Mouse (Mus musculus) layer of hippocampus, adult 9-11 months (tissue): ENCODE measurements around the gene Gdf9.

Experiments
- DNase-seq: peaks from one replicate; pipeline ENCODE4 v3.0.0; 2022

The Gdf9 gene

GRCm38 (mm10) chr11:53446183-53446582, 15.4 kb downstream of the Gdf9 start:
- DNase-seq = no peak

DNA sequence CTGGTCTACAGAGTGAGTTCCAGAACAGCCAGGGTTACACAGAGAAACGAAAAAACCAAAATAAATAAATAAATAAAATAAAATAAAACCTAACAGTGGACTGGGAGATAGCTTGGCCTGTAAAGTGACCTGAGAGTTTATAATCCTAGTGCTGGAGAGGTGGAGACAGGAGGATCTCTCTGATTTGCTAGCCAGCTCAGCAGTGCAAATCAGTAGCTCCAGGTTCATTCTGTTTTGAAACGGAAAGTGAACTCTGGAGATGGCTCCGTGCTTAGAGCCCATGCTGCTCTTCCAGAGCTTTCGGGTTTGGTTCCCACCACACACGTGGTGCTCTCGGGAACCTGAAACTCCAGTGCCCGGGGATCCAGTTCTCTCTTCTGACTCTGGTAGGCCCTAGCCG, 17.2 kb downstream of the Gdf9 start:
- no peak for DNase-seq

GRCm38 (mm10) chr11:53448529-53448928, 17.7 kb downstream of the Gdf9 start:
- DNase-seq = no peak

DNA sequence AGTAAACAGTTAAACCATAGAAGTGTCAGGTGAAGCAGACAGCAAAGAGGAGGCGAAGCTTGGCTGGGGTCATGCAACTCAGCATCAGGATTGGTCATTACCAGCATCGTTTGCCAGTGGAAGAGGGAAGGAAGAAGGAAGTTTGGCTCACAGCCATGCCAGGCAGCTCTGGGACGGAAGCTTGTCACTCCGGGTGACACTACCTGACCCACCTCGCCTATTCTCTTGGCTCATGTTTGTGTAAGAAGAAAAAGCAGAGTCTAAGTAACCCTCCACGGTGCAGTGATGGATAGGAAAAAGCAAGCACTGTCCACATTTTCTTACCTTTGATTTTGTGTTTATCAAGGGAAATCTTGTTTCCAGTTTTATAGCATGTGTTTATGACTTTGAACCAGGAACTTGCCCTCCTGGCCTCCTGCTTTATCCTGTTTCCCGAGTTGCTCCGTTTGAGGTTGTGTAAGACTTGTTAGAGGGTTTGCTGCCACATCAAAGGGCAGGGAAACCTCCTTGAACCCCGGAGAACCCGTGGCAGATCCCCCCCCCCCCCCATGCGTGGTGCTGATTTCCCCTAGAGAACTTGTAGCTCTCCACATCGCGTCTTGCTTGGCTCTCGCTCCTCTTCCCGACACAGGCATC, 19.4 kb downstream of the Gdf9 start:
- DNase-seq = no peak

- DNase-seq = no peak
Measured at GRCm38 (mm10) chr11:53451361-53451760, 20.5 kb downstream of the Gdf9 start.

GRCm38 (mm10) chr11:53452396-53452795, 21.6 kb downstream of the Gdf9 start:
- no peak for DNase-seq

DNA sequence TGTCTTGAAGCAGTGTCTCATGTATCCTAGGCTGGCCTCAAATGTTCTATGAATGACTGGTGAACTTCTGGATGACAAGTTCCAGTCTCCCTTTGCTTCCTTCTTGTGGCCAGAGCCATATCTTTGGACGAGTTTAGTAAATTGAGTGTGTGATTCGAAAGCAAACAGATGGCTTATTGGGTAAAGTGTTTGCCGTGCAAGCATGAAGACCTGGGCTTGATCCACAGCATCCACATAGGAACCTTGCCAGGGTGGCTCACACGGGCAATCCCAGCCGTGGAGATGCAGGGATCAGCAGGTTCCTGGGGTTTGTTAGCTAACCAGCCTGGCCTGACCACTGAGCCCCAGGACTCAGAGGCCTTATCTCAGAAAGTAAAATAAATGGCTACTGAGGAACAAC, 22.2 kb downstream of the Gdf9 start:
- DNase-seq = no peak

GRCm38 (mm10) chr11:53456474-53457371, 25.9 kb downstream of the Gdf9 start, which contains the start of the genes Gm10447 and Shroom1:
Gene Gm10447, minus strand, starts transcription at chr11:53457110.
Gene Shroom1, plus strand, starts transcription at chr11:53457205.
- DNase-seq = no peak

GRCm38 (mm10) chr11:53457372-53457954, 26.6 kb downstream of the Gdf9 start:
- no peak for DNase-seq

DNA sequence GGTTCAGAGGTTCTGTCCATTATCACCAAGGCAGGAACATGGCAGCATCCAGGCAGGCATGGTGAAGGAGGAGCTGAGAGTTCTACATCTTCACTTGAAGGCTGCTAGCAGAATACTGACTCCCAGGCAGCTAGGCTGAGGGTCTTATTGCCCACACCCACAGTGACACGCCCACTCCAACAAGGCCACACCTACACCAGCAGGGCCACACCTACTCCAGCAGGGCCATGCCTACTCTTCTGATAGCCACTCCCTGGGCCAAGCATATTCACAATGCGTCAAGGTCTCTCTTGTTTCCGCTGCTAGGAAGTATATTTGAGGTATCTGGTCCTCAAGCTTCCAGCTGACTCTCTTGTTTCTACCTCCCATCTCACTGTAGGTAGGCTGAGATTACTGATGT, 28.2 kb downstream of the Gdf9 start:
- DNase-seq = no peak

DNA sequence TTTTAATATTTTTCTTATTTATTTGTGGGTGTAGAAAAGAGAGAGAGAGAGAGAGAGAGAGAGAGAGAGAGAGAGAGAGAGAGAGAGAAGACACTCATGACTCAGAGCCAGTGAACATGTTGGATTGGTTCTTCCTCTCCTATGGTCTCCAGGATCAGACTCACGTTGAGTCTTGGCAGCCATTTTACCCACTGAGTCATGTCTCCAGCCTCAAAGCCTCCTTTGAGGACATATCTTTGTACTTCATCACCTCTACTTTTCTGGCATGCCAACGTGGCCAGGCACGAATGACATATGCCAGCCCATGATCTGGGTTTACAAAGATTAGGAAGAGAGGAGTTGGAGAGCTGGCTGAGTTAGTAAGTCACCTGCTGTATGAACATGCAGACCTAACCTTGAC, 29.4 kb downstream of the Gdf9 start:
- DNase-seq = no peak

GRCm38 (mm10) chr11:53461727-53462126, 30.9 kb downstream of the Gdf9 start:
- DNase-seq = no peak

GRCm38 (mm10) chr11:53463551-53464424, 33.0 kb downstream of the Gdf9 start:
- DNase-seq = no peak

DNA sequence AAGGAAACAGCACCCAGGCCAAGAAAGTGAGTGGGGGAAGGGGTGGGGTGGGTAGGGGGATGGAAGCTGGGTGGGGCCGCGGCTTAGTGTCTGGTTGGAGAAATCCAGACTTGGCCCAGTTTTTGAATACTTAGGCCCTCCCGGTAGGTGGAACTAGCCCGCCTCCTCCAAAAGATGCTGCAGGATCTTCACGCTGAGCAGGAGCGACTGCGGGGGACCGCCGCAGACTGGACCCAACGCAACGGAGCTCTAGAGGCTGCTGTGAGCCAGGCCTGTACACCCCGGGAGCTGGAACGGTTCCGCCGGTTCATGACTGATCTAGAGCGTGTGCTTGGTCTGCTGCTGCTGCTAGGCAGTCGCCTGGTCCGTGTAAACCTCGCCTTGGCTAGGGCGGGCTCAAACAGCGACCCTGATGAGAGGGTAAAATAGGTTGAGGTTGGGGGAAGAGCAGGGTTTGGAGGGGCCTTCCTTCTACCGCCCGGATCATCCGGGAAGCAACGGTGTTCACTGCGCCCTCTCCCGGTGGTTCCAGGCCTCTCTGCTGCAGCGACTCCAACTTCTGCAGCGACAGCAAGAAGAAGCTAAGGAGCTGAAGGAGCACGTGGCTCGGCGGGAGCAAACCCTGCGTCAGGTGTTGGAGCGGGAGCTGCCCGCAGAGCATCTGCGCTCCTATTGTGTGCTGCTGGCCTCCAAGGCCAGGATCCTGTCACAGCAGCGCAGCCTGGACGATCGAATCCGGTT, 35.6 kb downstream of the Gdf9 start:
- DNase-seq = peak; percentile 77

GRCm38 (mm10) chr11:53469294-53469967, 38.6 kb downstream of the Gdf9 start:
- DNase-seq = no peak

GRCm38 (mm10) chr11:53469968-53470695, 39.3 kb downstream of the Gdf9 start, which contains the start of gene Gm9837:
Gene Gm9837, minus strand, starts transcription at chr11:53470479.
- peak; percentile 94 for DNase-seq

- DNase-seq = no peak
Measured at GRCm38 (mm10) chr11:53472709-53473108, 41.9 kb downstream of the Gdf9 start.

DNA sequence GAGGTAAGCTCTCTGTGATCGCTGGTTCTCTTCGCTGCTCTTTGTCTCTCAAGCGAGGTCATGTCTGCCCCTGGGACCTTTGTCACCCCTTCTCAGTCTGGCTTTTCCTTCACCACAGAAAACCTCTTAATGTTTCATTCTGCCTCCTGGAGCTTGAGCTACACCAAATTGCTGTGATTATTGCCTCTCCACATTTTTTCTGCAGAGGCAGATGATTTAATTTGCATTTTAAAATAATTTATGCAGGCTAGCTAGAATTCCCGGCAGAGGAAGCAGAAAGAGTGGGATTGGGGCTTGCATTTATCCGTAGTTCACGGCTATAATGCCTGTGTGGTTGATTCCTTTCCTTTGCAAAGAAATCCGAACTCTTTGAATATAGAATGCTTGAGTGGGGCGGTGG, 44.8 kb downstream of the Gdf9 start:
- no peak for DNase-seq

GRCm38 (mm10) chr11:53477833-53478232, 47.0 kb downstream of the Gdf9 start:
- DNase-seq = no peak

- DNase-seq = no peak
Measured at GRCm38 (mm10) chr11:53478383-53479170, 47.8 kb downstream of the Gdf9 start.
